Mouse (Mus musculus) erythroblast, embryonic 14.5 days (primary cell): Measurements from ENCODE around the gene Fndc8.

Source experiments
- GATA1 ChIP-seq: IDR thresholded peaks from 2 replicates; pipeline ENCODE4 v1.6.1; 2012; ENCODE audit warnings: low read length, inconsistent platforms, mixed read lengths
- TAL1 ChIP-seq: IDR thresholded peaks from 3 replicates; pipeline ENCODE4 v1.6.1; 2012; ENCODE audit warnings: low read length, inconsistent platforms, mixed read lengths

DNA sequence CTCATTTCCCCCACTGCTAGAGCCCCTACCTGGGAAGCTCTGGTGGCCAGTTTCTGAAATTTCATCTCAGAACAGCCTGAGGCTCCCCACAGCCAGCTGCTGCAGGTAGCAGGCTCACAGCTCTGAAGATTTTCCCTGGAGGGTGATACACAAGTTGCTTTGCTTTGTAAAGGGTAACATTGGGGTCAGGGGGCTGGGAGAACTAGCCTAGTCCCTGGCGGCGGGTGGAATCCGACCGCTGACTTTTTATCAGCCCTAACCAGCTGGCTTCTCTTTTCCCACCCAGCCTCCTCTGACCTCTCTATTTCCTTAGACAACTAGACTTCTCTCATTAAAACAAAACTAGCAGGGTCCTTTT, 45.9 kb upstream of the Fndc8 start:
- TF ChIP-seq GATA1 (peak; percentile 62), TAL1 (peak; percentile 85)
